Mouse (Mus musculus) myocyte (in vitro differentiated cells): ENCODE measurements at regions not wholly inside any gene's neighbourhood (a gene's known extent, or its start where the extent isn't known, plus 50 kb on each side); places are given as distances from the start of the nearest gene placed in this dataset.

Source experiments
- CEBPB ChIP-seq: IDR thresholded peaks from 2 replicates; pipeline ENCODE4 v1.6.1; 2011; ENCODE audit warnings: mild to moderate bottlenecking, moderate library complexity; ENCODE audit not compliant: poor library complexity, insufficient read depth, severe bottlenecking
- E2F4 ChIP-seq: IDR thresholded peaks from one replicate; pipeline ENCODE4 v1.6.1; 2011; ENCODE audit warnings: mild to moderate bottlenecking, control low read depth, moderate library complexity; ENCODE audit not compliant: insufficient read depth
- MAX ChIP-seq: IDR thresholded peaks from one replicate; pipeline ENCODE4 v1.6.1; 2011; ENCODE audit warnings: low read depth, mild to moderate bottlenecking, control low read depth
- MYOG ChIP-seq, 3 experiments: IDR thresholded peaks; one replicate each; pipeline ENCODE4 v1.6.1; 2011; ENCODE audit warnings: control low read depth in 2 of 3, low read depth in 2 of 3, mild to moderate bottlenecking in 2 of 3; ENCODE audit not compliant: insufficient read length in 2 of 3, control insufficient read depth in 1 of 3, insufficient read depth in 1 of 3
- POLR2A ChIP-seq: IDR thresholded peaks from one replicate; pipeline ENCODE4 v1.6.1; 2011; ENCODE audit warnings: low read depth, mild to moderate bottlenecking, control low read depth, moderate library complexity; ENCODE audit not compliant: insufficient read length
- POLR2AphosphoS2 ChIP-seq: IDR thresholded peaks from one replicate; pipeline ENCODE4 v1.6.1; 2011; ENCODE audit warnings: low read depth, control low read depth; ENCODE audit not compliant: insufficient read length
- TCF12 ChIP-seq: IDR thresholded peaks from one replicate; pipeline ENCODE4 v1.6.1; 2011; ENCODE audit warnings: mild to moderate bottlenecking, control low read depth; ENCODE audit not compliant: poor library complexity, insufficient read depth, severe bottlenecking
- TCF3 ChIP-seq: IDR thresholded peaks from one replicate; pipeline ENCODE4 v1.6.1; 2011; ENCODE audit warnings: low read depth, control low read depth; ENCODE audit not compliant: insufficient read length
- USF1 ChIP-seq: IDR thresholded peaks from one replicate; pipeline ENCODE4 v1.6.1; 2011; ENCODE audit warnings: low read depth, mild to moderate bottlenecking, control low read depth, moderate library complexity

DNA sequence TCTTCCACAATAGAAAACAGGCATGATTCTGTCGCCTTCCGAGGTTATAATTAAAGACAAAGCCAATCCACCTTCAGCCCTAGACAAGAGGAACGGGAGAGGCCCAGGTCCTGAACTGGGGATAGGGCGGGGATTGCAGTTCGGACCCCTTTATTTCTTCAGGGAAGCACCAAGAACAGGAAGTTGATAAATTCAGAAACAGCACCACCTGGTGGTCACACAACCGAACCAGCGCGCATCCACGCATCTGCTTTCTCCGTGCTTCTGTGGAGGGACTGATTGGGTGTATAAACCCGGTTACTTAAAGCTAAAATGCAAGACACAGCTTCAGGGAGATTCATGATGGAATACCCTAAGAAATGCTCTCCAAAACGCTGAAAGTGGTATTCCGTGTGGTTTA is 233.2 kb downstream of the Rps15a start:
- TF ChIP-seq POLR2A (no peak), USF1 (no peak), POLR2AphosphoS2 (no peak), MYOG (IDR thresholded peaks at IDR 0.05; ENCODE audit: control insufficient read depth in 1 of 3, insufficient read depth in 1 of 3, insufficient read length in 2 of 3, low read depth in 2 of 3) (no peak), MAX (no peak), CEBPB (no peak), TCF3 (no peak), E2F4 (no peak), TCF12 (no peak)
